Mouse (Mus musculus) liver, embryonic 16.5 days (tissue): ENCODE data around the gene Sorcs3. TPM values are rescaled to one million over a fixed set of nuclear protein-coding genes. Genes with fewer than 3 reads are reported as not detected.

Experiments
- ATAC-seq: fragments of 200-750 bp; cut with Nextera tagmentation; 2 replicates; pipeline ENCODE4 v1.8.0; 2017; ENCODE audit warnings: low read depth, mild to moderate bottlenecking, moderate number of reproducible peaks, moderate library complexity
- H3K27ac ChIP-seq: fragments of 300-500 bp; sonication (generic); 2 replicates; pipeline ENCODE4 v1.5.1; 2014; ENCODE audit warnings: mild to moderate bottlenecking, low read length
- H3K27me3 ChIP-seq: fragments of 300-500 bp; sonication (generic); 2 replicates; pipeline ENCODE4 v1.6.1; 2014; ENCODE audit warnings: low read depth, low read length, mixed read lengths; ENCODE audit not compliant: control insufficient read depth, insufficient read depth
- H3K36me3 ChIP-seq: fragments of 300-500 bp; sonication (generic); 2 replicates; pipeline ENCODE4 v1.6.1; 2014; ENCODE audit warnings: mild to moderate bottlenecking; ENCODE audit not compliant: control insufficient read depth, insufficient read depth
- H3K4me1 ChIP-seq: fragments of 300-500 bp; sonication (generic); 2 replicates; pipeline ENCODE4 v1.6.1; 2014; ENCODE audit warnings: low read depth, low read length, mixed read lengths; ENCODE audit not compliant: control insufficient read depth
- H3K4me2 ChIP-seq: fragments of 300-500 bp; sonication (generic); 2 replicates; pipeline ENCODE4 v1.6.1; 2014; ENCODE audit warnings: low read depth, low read length, mixed read lengths
- H3K4me3 ChIP-seq: fragments of 300-500 bp; sonication (generic); 2 replicates; pipeline ENCODE4 v1.5.1; 2014; ENCODE audit warnings: low read depth, mild to moderate bottlenecking, low read length
- H3K9ac ChIP-seq: fragments of 300-500 bp; sonication (generic); 2 replicates; pipeline ENCODE4 v1.6.1; 2014; ENCODE audit warnings: low read depth, low read length
- H3K9me3 ChIP-seq: fragments of 300-500 bp; sonication (generic); replicated peaks from 2 replicates; pipeline ENCODE4 v1.6.1; 2016; ENCODE audit warnings: low read length; ENCODE audit not compliant: control insufficient read depth
- WGBS: fragments of 180-500 bp; shearing (Covaris S2); extraction: QIAGEN DNeasy Blood & Tissue Kit; methylation state at CpG from one replicate; pipeline ENCODE4 v1.1.7; 2014; ENCODE audit not compliant: insufficient replicate concordance; 5-methylcytosine and 5-hydroxymethylcytosine counted together
- polyA plus RNA-seq: library from polyadenylated mRNA; unstranded; fragments of >200 nt; fragmentation: Nextera tagmentation; extraction: Ambion mirVana; gene quantifications from 2 replicates; pipeline ENCODE4 v1.2.1, GENCODE M21; 2015

Gene Sorcs3
- polyA plus RNA-seq, 1 experiment from 2014 or later: 0.08 TPM

DNA sequence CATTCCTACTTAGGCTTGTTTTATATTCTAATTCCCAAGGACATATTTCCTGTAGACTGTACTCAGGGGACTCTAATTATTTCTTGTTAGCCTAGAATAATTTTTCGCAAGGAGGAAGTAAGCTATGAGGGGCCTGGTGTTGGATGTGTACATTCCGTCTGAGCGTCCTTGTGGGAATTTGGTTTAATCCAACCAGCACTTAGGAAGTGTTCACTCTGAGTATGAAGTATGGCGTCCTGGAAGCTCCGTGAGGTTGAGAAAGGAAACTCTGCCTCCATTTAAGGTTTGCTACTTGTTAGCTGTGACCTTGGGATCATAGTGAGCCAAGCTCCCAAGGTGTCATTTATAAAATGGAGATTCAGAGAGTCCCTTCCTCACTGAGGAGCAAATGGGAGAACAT, 132.3 kb downstream of the Sorcs3 start:
- Histone ChIP-seq H3K4me3 (no peak overlapping the region), H3K9ac (no peak overlapping the region), H3K36me3 (no peaks in the 10 kb centered on the region), H3K27me3 (no peaks in the 10 kb centered on the region), H3K4me1 (no peaks in the 10 kb centered on the region), H3K9me3 (no peaks in the 10 kb centered on the region), H3K27ac (no peak overlapping the region), H3K4me2 (no peak overlapping the region)
- 73% methylated on average over 5 of the region's 5 CpGs for WGBS
- ATAC-seq: no peak

- Histone ChIP-seq H3K9ac (no peak overlapping the region), H3K27me3 (no peaks in the 10 kb centered on the region), H3K27ac (no peak overlapping the region), H3K4me3 (no peak overlapping the region), H3K4me2 (no peak overlapping the region), H3K4me1 (no peaks in the 10 kb centered on the region), H3K36me3 (no peaks in the 10 kb centered on the region), H3K9me3 (no peaks in the 10 kb centered on the region)
- 68% methylated on average over 4 of the region's 4 CpGs for WGBS
- ATAC-seq: no peak
Measured at GRCm38 (mm10) chr19:48342770-48343169, 136.9 kb downstream of the Sorcs3 start.

DNA sequence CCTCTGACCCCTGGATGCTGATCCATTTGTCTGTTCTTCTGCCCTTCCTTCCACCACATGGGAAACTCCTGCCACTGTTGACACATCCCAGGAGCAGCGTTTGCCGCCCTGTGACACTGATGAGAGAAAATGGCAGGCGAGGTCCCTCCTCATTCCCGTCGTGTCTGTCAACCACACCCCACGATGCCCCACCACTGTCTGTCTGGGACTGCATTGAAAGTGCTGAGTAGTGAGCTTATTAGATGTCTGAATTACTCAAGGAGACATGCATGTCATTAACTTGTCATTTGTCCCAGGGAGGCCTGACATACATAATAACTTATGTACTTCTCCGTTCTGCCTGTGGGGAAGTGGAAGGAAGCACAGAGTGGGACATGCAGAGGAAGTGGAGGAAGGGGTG, 137.6 kb downstream of the Sorcs3 start:
- Histone ChIP-seq H3K9ac (no peak overlapping the region), H3K27me3 (no peaks in the 10 kb centered on the region), H3K36me3 (no peaks in the 10 kb centered on the region), H3K9me3 (no peaks in the 10 kb centered on the region), H3K4me3 (no peak overlapping the region), H3K4me2 (no peak overlapping the region), H3K4me1 (no peaks in the 10 kb centered on the region), H3K27ac (no peak overlapping the region)
- WGBS: 42% methylated on average over 7 of the region's 7 CpGs
- ATAC-seq: no peak

DNA sequence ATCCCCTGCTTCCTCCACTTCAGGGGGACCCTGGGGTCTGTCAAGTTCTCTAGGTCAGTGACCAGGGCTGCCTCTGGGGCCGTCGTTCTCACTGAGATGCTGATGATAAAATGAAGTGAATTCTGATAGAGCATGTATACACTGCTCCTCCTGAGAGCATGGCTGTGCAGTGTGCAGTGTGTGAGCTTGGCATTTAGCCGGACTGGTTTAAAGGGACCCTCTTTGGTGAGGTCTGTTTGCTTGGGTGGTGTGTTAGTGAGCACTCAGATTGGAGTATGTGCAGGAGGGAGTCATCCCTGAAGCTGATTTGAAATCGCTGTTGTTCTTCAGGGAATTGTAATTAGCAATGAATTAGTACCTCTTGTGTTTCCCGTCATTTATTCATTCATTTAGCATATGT, 141.3 kb downstream of the Sorcs3 start:
- no peaks in the 10 kb centered on the region for H3K27me3 ChIP-seq
- H3K4me2 ChIP-seq: no peak overlapping the region
- no peaks in the 10 kb centered on the region for H3K4me1 ChIP-seq
- H3K36me3 ChIP-seq: no peaks in the 10 kb centered on the region
- no peaks in the 10 kb centered on the region for H3K9me3 ChIP-seq
- H3K4me3 ChIP-seq: no peak overlapping the region
- no peak for ATAC-seq
- H3K27ac ChIP-seq: no peak overlapping the region
- 55% methylated on average over 5 of the region's 5 CpGs for WGBS
- no peak overlapping the region for H3K9ac ChIP-seq

DNA sequence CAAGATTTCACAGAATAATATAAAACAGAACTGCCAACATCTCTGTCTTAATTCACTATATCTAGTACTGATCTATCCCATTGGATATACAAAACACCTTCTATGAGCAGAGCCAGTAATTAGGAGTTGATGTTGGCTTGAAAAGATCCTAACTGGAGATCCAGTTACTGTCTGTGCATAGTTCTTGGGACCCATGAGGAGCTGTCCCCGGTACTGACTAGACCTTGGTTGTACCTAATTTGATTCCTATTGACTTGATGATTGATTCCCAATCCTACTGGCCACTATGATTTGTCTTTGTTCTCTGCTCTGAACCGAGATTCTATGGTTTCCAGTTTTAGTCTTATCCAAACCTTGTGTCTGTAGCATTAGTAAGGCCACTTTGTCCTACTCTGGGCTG, 151.0 kb downstream of the Sorcs3 start:
- Histone ChIP-seq H3K4me3 (no peak overlapping the region), H3K9me3 (no peaks in the 10 kb centered on the region), H3K27me3 (no peaks in the 10 kb centered on the region), H3K4me1 (no peaks in the 10 kb centered on the region), H3K36me3 (no peaks in the 10 kb centered on the region), H3K9ac (no peak overlapping the region), H3K27ac (no peak overlapping the region), H3K4me2 (no peak overlapping the region)
- ATAC-seq: no peak
- WGBS: 38% methylated on average over 2 of the region's 2 CpGs

GRCm38 (mm10) chr19:48362167-48362566, 156.3 kb downstream of the Sorcs3 start:
- Histone ChIP-seq H3K4me3 (no peak overlapping the region), H3K9me3 (no peaks in the 10 kb centered on the region), H3K9ac (no peak overlapping the region), H3K27ac (no peak overlapping the region), H3K27me3 (no peaks in the 10 kb centered on the region), H3K36me3 (no peaks in the 10 kb centered on the region), H3K4me1 (no peaks in the 10 kb centered on the region), H3K4me2 (no peak overlapping the region)
- no peak for ATAC-seq
- 72% methylated on average over 2 of the region's 2 CpGs for WGBS

DNA sequence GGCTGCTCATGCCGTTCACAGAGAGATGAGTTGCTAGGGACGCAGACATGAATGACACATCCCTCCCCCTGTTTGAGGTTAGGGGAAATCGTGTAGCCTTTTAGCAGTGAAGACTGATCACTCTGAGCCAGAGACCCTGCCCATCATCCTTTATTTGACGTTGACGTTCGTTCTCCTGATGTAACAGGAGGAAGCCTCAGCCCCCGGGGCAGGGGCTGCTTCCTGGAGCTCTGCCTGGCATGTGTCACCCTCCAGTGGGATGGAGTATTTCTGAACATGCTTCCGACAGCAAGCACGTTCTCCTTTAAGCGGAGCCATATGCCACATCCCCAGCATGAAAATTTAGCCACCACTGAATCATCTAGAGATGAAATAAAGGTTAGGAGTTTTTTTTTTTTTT, 162.2 kb downstream of the Sorcs3 start:
- Histone ChIP-seq H3K4me2 (no peak overlapping the region), H3K27me3 (no peaks in the 10 kb centered on the region), H3K4me3 (no peak overlapping the region), H3K4me1 (no peaks in the 10 kb centered on the region), H3K9me3 (no peaks in the 10 kb centered on the region), H3K27ac (no peak overlapping the region), H3K36me3 (no peaks in the 10 kb centered on the region), H3K9ac (no peak overlapping the region)
- no peak for ATAC-seq
- WGBS: 49% methylated on average over 10 of the region's 10 CpGs

DNA sequence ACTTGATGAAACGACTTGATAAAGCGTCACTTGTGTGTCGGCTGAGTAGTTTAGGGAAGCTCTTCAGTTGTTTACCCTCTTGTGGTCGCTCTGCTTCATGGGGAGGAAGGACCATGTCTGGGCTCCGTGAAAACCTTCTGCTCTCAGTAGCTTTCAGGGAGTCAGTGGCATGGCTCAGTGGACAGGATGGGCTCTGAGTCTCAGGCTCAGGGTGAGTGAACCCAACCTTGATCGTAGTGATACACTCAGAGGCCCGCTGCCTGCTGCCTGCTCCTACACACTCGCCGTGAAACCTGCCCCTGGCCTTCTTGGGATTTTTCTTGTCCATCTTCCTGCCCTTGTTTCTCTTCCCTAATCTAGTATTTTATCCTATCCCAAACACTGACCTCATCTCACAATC, 166.0 kb downstream of the Sorcs3 start:
- Histone ChIP-seq H3K27me3 (no peaks in the 10 kb centered on the region), H3K4me3 (no peak overlapping the region), H3K4me1 (no peaks in the 10 kb centered on the region), H3K27ac (no peak overlapping the region), H3K9me3 (no peaks in the 10 kb centered on the region), H3K36me3 (no peaks in the 10 kb centered on the region), H3K4me2 (no peak overlapping the region), H3K9ac (no peak overlapping the region)
- ATAC-seq: no peak
- 47% methylated on average over 9 of the region's 9 CpGs for WGBS

GRCm38 (mm10) chr19:48378006-48378540, 172.2 kb downstream of the Sorcs3 start:
- Histone ChIP-seq H3K9me3 (no peaks in the 10 kb centered on the region), H3K27ac (no peak overlapping the region), H3K4me2 (no peak overlapping the region), H3K9ac (no peak overlapping the region), H3K4me3 (no peak overlapping the region), H3K4me1 (no peaks in the 10 kb centered on the region), H3K27me3 (no peaks in the 10 kb centered on the region), H3K36me3 (no peaks in the 10 kb centered on the region)
- no peak for ATAC-seq
- WGBS: 62% methylated on average over 11 of the region's 11 CpGs
